Mouse (Mus musculus) cerebellum, adult 2 months (tissue): Measurements from ENCODE around the gene Nudt14.

Source experiments
- CTCF ChIP-seq: fragments of 200-500 bp; IDR thresholded peaks from 2 replicates; pipeline ENCODE4 v1.5.1; 2011; ENCODE audit warnings: low read depth, mild to moderate bottlenecking, control low read depth, low read length, moderate library complexity, borderline replicate concordance; ENCODE audit not compliant: insufficient read depth
- POLR2A ChIP-seq: fragments of 200-500 bp; IDR thresholded peaks from 2 replicates; pipeline ENCODE4 v1.6.1; 2011; ENCODE audit warnings: low read length, control low read depth, borderline replicate concordance; ENCODE audit not compliant: insufficient read depth

GRCm38 (mm10) chr12:112938873-112939565, 2.9 kb downstream of the Nudt14 start:
- no peak for TF ChIP-seq POLR2A
- TF ChIP-seq CTCF = 0 out of 2 replicates have a peak, but pooled peaks have one; percentile 10
